Mouse (Mus musculus) midbrain, embryonic 10.5 days (tissue): ENCODE measurements at regions not wholly inside any gene's neighbourhood (a gene's known extent, or its start where the extent isn't known, plus 50 kb on each side); places are given as distances from the start of the nearest gene placed in this dataset.

Experiments
- DNase-seq: peaks from one replicate; pipeline ENCODE4 v3.0.0-alpha.2; 2017; ENCODE audit warnings: low spot score
- H3K27ac ChIP-seq: fragments of 300-500 bp; sonication (generic); replicated peaks from 2 replicates; pipeline ENCODE4 v1.5.1; 2016; ENCODE audit warnings: mild to moderate bottlenecking
- H3K27me3 ChIP-seq: fragments of 300-500 bp; sonication (generic); 2 replicates; pipeline ENCODE4 v1.6.1; 2016; ENCODE audit warnings: low read depth, mild to moderate bottlenecking; ENCODE audit not compliant: poor library complexity, severe bottlenecking
- H3K36me3 ChIP-seq: fragments of 300-500 bp; sonication (generic); 2 replicates; pipeline ENCODE4 v1.6.1; 2016; ENCODE audit warnings: mild to moderate bottlenecking, moderate library complexity
- H3K4me1 ChIP-seq: fragments of 300-500 bp; sonication (generic); 2 replicates; pipeline ENCODE4 v1.6.1; 2016
- H3K4me3 ChIP-seq: fragments of 300-500 bp; sonication (generic); 2 replicates; pipeline ENCODE4 v1.5.1; 2016; ENCODE audit warnings: mild to moderate bottlenecking, moderate library complexity
- H3K9me3 ChIP-seq: fragments of 300-500 bp; sonication (generic); replicated peaks from 2 replicates; pipeline ENCODE4 v1.6.1; 2016; ENCODE audit warnings: mild to moderate bottlenecking
- WGBS: fragments of 180-500 bp; shearing (Covaris S2); methylation state at CpG from one replicate; pipeline ENCODE4 v1.1.7; 2016; 5-methylcytosine and 5-hydroxymethylcytosine counted together

DNA sequence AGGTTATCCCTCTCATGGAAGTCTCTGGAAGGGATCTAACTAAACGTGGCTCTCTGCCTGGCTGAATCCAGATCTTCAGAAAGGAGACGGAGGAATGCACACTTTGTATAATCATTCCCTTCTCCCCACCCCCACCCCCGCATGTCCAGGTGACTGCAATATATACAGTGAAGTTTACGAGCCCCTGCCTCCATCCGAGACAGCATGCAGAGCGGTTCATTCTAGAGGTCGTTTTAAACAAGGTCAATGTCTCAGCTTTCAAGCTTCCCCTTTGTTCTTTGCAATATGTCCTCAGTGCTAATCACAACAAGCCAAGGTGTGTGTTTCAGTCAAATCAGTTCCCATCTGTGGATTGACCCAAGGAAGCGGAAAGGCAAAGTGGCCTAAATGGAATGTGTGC is 457.5 kb upstream of the Gm765 start:
- no peak overlapping the region for H3K4me3 ChIP-seq
- DNase-seq, result no peak
- H3K27me3 ChIP-seq, result no peaks in the 10 kb centered on the region
- no peaks in the 10 kb centered on the region for H3K9me3 ChIP-seq
- 74% methylated on average over 8 of the region's 8 CpGs for WGBS
- H3K4me1 ChIP-seq, result no peaks in the 10 kb centered on the region
- H3K27ac ChIP-seq, result no peak overlapping the region
- H3K36me3 ChIP-seq, result no peaks in the 10 kb centered on the region

DNA sequence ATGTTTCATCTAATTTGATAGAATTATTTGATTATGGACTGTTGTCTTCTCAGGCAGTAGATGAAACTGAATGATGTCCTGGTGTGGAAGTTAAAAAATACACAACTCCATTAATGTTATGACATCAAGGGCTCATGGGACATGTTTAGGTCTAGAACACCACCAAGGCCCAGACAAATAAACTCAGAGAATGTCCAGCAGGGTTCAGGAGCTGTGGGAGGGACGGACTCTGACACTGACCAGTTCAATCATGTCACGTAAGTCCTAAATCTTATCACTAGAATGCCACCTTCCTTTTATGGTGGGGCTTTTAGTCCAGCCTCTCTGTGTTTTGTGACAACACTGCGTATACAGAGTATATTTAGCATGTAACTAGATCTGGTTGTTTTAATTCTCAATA is 455.2 kb upstream of the Gm765 start:
- no peak for DNase-seq
- no peaks in the 10 kb centered on the region for H3K4me1 ChIP-seq
- no peaks in the 10 kb centered on the region for H3K9me3 ChIP-seq
- H3K4me3 ChIP-seq, result no peak overlapping the region
- no peaks in the 10 kb centered on the region for H3K27me3 ChIP-seq
- H3K27ac ChIP-seq, result no peak overlapping the region
- no peaks in the 10 kb centered on the region for H3K36me3 ChIP-seq
- 89% methylated on average over 3 of the region's 3 CpGs for WGBS

DNA sequence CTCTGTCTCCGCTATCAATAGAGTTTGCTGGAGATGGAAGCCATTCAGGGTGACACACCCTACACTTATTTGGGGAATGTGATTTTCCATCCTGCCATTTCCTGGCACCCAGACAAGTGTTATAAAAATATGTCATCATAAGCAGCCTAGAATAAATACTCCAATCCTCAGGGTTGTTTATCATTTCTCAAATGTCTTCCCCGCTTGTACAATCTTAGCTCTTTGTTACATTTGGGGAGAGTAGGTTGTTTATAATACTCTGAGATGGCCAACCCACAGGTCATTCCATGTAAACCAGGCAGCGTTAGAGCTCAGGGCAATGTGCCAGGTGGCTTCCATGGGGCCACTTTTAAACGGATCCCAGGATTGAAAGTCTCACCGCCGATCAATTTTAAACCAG is 454.8 kb upstream of the Gm765 start:
- Histone ChIP-seq H3K9me3 (no peaks in the 10 kb centered on the region), H3K4me1 (no peaks in the 10 kb centered on the region), H3K36me3 (no peaks in the 10 kb centered on the region), H3K27ac (no peak overlapping the region), H3K4me3 (no peak overlapping the region), H3K27me3 (no peaks in the 10 kb centered on the region)
- WGBS, result 90% methylated on average over 6 of the region's 6 CpGs
- DNase-seq, result no peak

DNA sequence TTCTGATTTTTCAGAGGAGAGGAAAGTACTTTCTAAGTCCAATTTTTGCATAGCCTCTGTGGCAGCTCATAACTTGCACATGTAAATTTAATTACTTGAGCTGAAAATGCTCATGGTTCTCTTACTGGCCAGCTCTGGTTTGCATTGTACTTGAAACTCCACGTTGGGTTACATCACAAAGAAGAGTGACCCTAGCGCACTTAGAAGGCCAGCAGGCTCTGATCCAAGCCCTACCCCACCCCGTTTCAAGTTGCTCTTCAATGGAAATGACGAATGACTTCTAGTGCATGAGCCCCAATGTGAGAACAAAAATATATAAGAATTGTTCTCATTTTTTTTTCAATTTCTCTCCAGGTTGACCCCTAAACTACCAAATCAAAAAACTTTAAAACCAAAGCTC is 454.1 kb upstream of the Gm765 start:
- Histone ChIP-seq H3K9me3 (no peaks in the 10 kb centered on the region), H3K27me3 (no peaks in the 10 kb centered on the region), H3K4me1 (no peaks in the 10 kb centered on the region), H3K36me3 (no peaks in the 10 kb centered on the region), H3K4me3 (no peak overlapping the region), H3K27ac (no peak overlapping the region)
- 77% methylated on average over 4 of the region's 4 CpGs for WGBS
- DNase-seq, result no peak

DNA sequence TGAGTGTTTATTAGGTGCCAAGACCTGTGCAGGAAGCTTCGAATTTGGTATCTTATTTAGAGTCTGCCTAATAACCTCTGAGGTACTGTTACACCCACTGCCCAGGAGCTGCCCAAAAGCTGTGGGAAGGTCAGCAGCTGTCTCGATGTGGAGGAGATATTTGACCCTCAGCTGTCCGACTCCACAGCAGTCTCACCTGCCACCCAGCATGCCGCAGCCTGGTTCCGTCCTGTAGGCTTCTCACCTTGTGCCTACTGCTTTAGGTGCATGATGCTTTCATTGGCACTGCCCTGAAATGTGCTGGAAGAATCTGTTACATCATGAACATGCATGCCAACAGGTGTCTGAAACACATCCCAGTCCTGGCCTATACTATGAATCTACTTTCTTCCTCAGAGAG is 444.9 kb upstream of the Gm765 start:
- no peak overlapping the region for H3K27ac ChIP-seq
- no peaks in the 10 kb centered on the region for H3K27me3 ChIP-seq
- no peaks in the 10 kb centered on the region for H3K9me3 ChIP-seq
- H3K4me3 ChIP-seq, result no peak overlapping the region
- H3K36me3 ChIP-seq, result no peaks in the 10 kb centered on the region
- WGBS, result 90% methylated on average over 5 of the region's 5 CpGs
- no peak for DNase-seq
- H3K4me1 ChIP-seq, result no peaks in the 10 kb centered on the region

DNA sequence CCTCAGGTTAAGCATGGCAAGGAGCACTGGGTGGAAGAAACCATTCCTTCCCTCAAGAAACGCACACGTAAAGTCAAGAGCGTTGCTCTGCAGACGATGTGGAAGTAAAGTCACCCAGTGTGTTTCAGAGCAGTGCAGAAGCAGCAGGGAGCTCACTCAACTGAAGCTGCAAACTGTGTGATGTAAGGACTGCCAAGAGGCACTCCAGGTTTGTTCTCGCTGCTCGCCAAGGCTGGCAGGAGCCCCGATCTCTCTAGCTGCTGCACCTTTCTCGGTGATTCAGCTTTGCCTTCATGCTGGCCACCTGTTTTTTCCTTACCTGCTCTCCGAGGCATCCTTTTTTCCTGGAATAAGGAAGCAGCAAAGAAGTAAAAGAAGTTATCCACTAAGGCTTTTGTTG is 439.5 kb upstream of the Gm765 start:
- no peaks in the 10 kb centered on the region for H3K9me3 ChIP-seq
- no peaks in the 10 kb centered on the region for H3K4me1 ChIP-seq
- no peaks in the 10 kb centered on the region for H3K27me3 ChIP-seq
- no peaks in the 10 kb centered on the region for H3K36me3 ChIP-seq
- H3K27ac ChIP-seq, result no peak overlapping the region
- DNase-seq, result no peak
- no peak overlapping the region for H3K4me3 ChIP-seq
- WGBS, result 84% methylated on average over 9 of the region's 9 CpGs

DNA sequence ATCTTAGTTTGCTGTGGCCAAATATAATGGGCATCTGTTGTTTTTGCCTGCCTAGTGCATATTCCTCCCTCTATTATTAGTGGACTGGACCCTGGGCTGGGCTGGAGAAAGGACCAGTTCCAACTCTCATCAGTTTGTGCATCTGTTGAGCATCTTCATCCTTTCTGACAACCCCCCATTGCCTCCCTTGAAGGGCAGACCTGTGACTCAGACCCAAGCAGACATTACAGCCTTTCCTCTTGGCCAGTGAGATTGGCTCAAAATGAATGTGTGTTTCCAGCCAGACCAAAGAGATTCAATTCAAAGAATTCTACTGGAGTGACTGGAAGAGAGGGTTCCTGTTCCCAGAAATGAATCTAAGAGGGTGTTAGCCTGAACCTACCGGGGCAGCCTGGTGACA is 433.2 kb upstream of the Gm765 start:
- Histone ChIP-seq H3K4me3 (no peak overlapping the region), H3K9me3 (no peaks in the 10 kb centered on the region), H3K4me1 (no peaks in the 10 kb centered on the region), H3K27ac (no peak overlapping the region), H3K36me3 (no peaks in the 10 kb centered on the region), H3K27me3 (no peaks in the 10 kb centered on the region)
- DNase-seq, result no peak
- WGBS, result 85% methylated on average over 1 of the region's 1 CpGs

DNA sequence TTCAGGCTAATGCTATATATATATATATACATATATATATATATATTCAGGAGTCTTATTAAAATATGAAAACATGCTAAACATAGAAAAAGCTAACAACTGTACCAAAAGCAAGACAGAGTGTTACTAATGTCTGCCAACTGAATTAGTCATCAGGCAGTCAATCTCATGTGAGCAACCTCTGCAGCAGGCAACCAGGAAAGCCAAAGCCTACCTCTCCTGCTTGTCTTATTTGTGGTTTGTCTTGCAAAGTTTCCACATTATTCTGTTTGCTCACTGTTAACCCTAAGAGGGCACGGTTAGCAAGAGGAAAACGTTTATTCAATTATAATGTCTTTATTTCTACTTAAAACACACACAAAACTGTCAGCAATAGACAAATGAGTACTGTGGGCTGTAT is 427.4 kb upstream of the Gm765 start:
- no peaks in the 10 kb centered on the region for H3K9me3 ChIP-seq
- H3K27me3 ChIP-seq, result no peaks in the 10 kb centered on the region
- H3K27ac ChIP-seq, result no peak overlapping the region
- DNase-seq, result no peak
- no peak overlapping the region for H3K4me3 ChIP-seq
- no peaks in the 10 kb centered on the region for H3K4me1 ChIP-seq
- 82% methylated on average over 2 of the region's 2 CpGs for WGBS
- H3K36me3 ChIP-seq, result no peaks in the 10 kb centered on the region

DNA sequence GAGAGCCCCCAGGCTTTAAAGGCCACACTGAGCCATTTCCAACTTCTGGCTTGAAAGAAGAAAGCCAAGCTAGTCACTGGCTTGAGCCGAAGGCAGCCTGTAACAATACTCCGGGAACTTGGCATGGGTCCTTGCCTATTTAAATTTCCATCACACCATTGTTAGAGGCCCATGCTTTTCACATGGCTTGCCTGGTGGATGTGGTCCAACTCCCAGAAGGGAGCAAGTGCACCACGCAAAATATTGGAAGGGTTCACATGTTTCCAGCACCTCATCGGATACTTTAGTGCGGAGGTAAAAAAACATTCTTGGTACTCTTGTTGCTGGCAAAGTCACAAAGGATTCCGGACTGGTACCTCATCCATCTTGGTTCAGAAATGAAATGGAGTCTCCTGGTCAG is 426.8 kb upstream of the Gm765 start:
- no peaks in the 10 kb centered on the region for H3K27me3 ChIP-seq
- WGBS, result 95% methylated on average over 6 of the region's 6 CpGs
- H3K36me3 ChIP-seq, result no peaks in the 10 kb centered on the region
- H3K27ac ChIP-seq, result no peak overlapping the region
- no peaks in the 10 kb centered on the region for H3K9me3 ChIP-seq
- DNase-seq, result no peak
- no peaks in the 10 kb centered on the region for H3K4me1 ChIP-seq
- H3K4me3 ChIP-seq, result no peak overlapping the region

DNA sequence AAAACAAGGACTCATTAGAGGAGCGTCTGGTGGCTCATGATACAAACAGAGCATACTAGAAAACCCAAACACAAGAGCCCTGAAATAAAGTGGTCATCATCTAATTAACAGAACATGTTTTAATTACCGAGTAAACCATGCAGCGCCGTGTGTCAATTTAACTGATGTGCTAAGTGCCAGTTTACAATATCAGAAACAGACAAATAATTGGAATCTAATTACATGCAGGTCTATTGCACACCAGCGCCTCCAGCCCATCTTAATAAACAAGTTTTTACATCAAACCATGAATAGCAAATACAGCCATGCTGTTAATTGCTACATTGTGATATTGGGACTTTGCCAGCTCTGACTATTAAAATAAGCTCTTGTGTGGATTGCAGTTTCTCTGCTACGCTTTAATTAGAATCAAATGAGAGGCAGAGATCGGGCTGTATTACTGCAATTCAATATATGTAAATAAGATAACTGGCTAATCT is 425.3 kb upstream of the Gm765 start:
- Histone ChIP-seq H3K9me3 (no peaks in the 10 kb centered on the region), H3K27ac (no peak overlapping the region), H3K4me3 (no peak overlapping the region), H3K27me3 (no peaks in the 10 kb centered on the region), H3K4me1 (no peaks in the 10 kb centered on the region), H3K36me3 (no peaks in the 10 kb centered on the region)
- no peak for DNase-seq
- WGBS, result 77% methylated on average over 7 of the region's 7 CpGs

DNA sequence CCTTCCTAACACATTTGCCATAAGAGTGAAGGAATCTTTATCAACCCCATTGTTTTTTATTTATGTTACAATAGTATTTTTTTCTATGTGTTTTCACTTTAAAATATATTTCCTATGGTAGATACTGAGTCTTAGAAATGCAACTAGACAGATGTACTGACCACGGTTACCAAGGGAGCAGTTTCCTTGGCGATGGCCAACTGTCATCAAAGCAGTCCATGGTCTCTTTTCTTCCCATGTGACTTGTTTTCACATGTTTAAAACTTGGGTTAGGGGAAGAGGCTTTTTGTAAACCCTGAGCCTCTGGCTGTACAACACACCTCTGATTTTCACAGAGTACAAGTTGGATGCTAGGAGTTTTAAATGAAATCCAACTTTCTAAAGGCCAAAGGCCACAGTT is 411.9 kb upstream of the Gm765 start:
- WGBS, result 84% methylated on average over 2 of the region's 2 CpGs
- no peaks in the 10 kb centered on the region for H3K27me3 ChIP-seq
- no peaks in the 10 kb centered on the region for H3K36me3 ChIP-seq
- DNase-seq, result peak; percentile 17
- H3K4me3 ChIP-seq, result no peak overlapping the region
- H3K9me3 ChIP-seq, result no peaks in the 10 kb centered on the region
- peaks cover 4% of the 10 kb centered on the region; the same call in 1 of the 2 replicates for H3K4me1 ChIP-seq
- H3K27ac ChIP-seq, result no peak overlapping the region

DNA sequence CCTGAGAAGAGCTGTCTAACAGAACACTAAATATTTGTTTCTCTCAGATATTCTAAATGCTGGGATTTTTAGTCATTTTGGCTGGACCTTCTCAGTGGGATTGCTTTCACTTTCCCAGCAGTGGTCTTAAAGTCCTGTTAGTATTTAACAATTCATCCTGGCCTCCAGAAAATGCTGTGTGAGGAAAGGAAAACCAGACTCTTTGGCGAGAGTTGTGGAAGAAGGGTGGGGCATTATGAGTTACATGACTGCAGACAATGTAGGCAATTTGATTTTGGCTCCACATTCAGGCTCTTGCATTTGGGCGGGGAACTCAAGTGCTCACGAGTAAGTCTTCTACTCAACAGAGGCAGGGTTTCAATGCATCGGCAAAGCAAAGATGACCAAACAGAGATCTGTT is 406.1 kb upstream of the Gm765 start:
- 85% methylated on average over 4 of the region's 4 CpGs for WGBS
- Histone ChIP-seq H3K9me3 (no peaks in the 10 kb centered on the region), H3K4me1 (no peaks in the 10 kb centered on the region), H3K36me3 (no peaks in the 10 kb centered on the region), H3K4me3 (no peak overlapping the region), H3K27me3 (no peaks in the 10 kb centered on the region), H3K27ac (no peak overlapping the region)
- DNase-seq, result no peak

DNA sequence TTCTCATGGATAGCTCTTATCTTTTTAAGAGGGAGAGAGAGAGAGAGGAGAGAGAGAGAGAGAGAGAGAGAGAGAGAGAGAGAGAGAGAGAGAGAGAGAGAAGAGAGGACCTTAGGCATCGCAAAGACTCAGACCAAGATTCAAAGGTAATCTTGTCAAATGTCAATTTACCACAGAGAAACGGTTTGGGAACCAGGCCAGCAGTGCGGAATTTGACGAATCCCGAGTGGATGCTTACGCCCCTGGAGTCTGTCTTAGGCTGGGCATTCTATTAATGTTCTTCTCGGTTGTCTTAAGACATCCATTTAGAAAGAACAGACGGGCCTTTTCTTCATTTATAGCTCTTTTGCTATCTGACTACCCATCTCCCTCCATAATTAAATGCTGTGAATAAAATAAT is 404.4 kb upstream of the Gm765 start:
- WGBS, result 87% methylated on average over 8 of the region's 8 CpGs
- no peaks in the 10 kb centered on the region for H3K4me1 ChIP-seq
- H3K4me3 ChIP-seq, result no peak overlapping the region
- no peaks in the 10 kb centered on the region for H3K9me3 ChIP-seq
- no peak overlapping the region for H3K27ac ChIP-seq
- DNase-seq, result no peak
- H3K27me3 ChIP-seq, result no peaks in the 10 kb centered on the region
- no peaks in the 10 kb centered on the region for H3K36me3 ChIP-seq

DNA sequence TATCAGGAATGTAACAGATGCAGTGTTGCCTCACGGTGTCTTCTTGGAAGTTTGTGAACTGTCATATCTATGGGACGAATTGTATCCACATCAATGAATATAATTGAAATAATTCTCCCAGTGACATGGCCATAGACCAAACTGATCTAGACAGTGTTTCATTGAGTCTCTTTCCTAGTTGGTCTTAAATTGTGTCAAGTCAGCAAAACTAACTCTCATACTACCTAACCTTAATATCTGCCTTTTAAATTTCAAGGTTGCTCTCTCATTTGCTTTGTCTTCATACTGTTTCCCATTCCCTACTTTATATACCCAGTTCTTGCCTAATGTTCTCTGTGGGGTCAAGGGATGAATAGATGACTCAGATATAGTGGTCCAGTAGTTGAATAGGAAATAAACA is 397.9 kb upstream of the Gm765 start:
- Histone ChIP-seq H3K36me3 (no peaks in the 10 kb centered on the region), H3K4me1 (no peaks in the 10 kb centered on the region)
- 98% methylated on average over 2 of the region's 2 CpGs for WGBS

More for the DNA sequence above, 397.9 kb upstream of the Gm765 start:
- Histone ChIP-seq H3K27ac (no peak overlapping the region), H3K9me3 (no peaks in the 10 kb centered on the region), H3K4me3 (no peak overlapping the region), H3K27me3 (no peaks in the 10 kb centered on the region)
- no peak for DNase-seq
